Comparison of ENCODE assay signal across 11 mouse cellular contexts in genomic region chr1:132334178-132334801, GRCm38 (mm10). TPM values are rescaled to one million over a fixed set of nuclear protein-coding genes. Genes with fewer than 3 reads are reported as not detected.
DNase-seq lines count a peak whose midpoint lies in the region; ATAC-seq lines count a peak whose summit lies in the region.
"Had no signal": no experiment of that assay in that cellular context is flagged by ENCODE, and none has a peak within 500 bp of the region (broad histone marks: within the 10 kb centered on the region; RNA-seq: fewer than 3 reads in every experiment).

No protein-coding gene starts in this region.

- no peaks in the 10 kb centered on the region for H3K9me3 ChIP-seq in kidney, embryonic 15.5 days (replicated peaks)
- H3K9me3 ChIP-seq in embryonic facial prominence, embryonic 13.5 days = no peaks in the 10 kb centered on the region
- H3K9me3 ChIP-seq in intestine, embryonic 14.5 days (ENCODE audit: control insufficient read depth, low read length) = no peaks in the 10 kb centered on the region
- no peaks in the 10 kb centered on the region for H3K9me3 ChIP-seq in midbrain, embryonic 15.5 days
- H3K9me3 ChIP-seq: G1E had no signal

- H3K9ac ChIP-seq in kidney, embryonic 15.5 days = no peak overlapping the region
- H3K9ac ChIP-seq in embryonic facial prominence, embryonic 13.5 days = no peak overlapping the region
- no peak overlapping the region for H3K9ac ChIP-seq in intestine, embryonic 14.5 days (ENCODE audit: low read length)
- H3K9ac ChIP-seq in midbrain, embryonic 15.5 days = no peak overlapping the region

- H3K27ac ChIP-seq in kidney, embryonic 15.5 days = peak overlapping the region; percentile 83
- 0 out of 2 replicates have a peak overlapping the region, but pooled peaks have one; percentile 41 for H3K27ac ChIP-seq in embryonic facial prominence, embryonic 13.5 days
- 0 out of 2 replicates have a peak overlapping the region, but pooled peaks have one; percentile 0 for H3K27ac ChIP-seq in intestine, embryonic 14.5 days (ENCODE audit: low read depth)
- H3K27ac ChIP-seq in midbrain, embryonic 15.5 days = peak overlapping the region; percentile 55

- no peak overlapping the region for H3K4me2 ChIP-seq in kidney, embryonic 15.5 days
- no peak overlapping the region for H3K4me2 ChIP-seq in embryonic facial prominence, embryonic 13.5 days
- no peak overlapping the region for H3K4me2 ChIP-seq in intestine, embryonic 14.5 days (ENCODE audit: low read length)
- no peak overlapping the region for H3K4me2 ChIP-seq in midbrain, embryonic 15.5 days

- peak; percentile 30 for ATAC-seq in kidney, embryonic 15.5 days (replicated peaks; ENCODE audit: low FRiP score)
- ATAC-seq in embryonic facial prominence, embryonic 13.5 days (ENCODE audit: insufficient number of reproducible peaks, insufficient read depth, low FRiP score, low TSS enrichment, low read depth) = no peak
- ATAC-seq in intestine, embryonic 14.5 days (replicated peaks; ENCODE audit: low FRiP score, low TSS enrichment, low read depth) = no peak
- ATAC-seq in midbrain, embryonic 15.5 days (replicated peaks) = 0 out of 2 replicates have a peak, but pooled peaks have one; percentile 7
- ATAC-seq in activated CD4-positive, CD25-positive, alpha-beta regulatory T cell, adult 4 months = no peak
- ATAC-seq in monocyte, adult 5-6 weeks (replicated peaks; ENCODE audit: insufficient number of reproducible peaks, low FRiP score, low TSS enrichment, poor library complexity, severe bottlenecking) = no peak

- H3K36me3 ChIP-seq in kidney, embryonic 15.5 days = peaks cover 8% of the 10 kb centered on the region
- no peaks in the 10 kb centered on the region for H3K36me3 ChIP-seq in embryonic facial prominence, embryonic 13.5 days
- H3K36me3 ChIP-seq in intestine, embryonic 14.5 days (ENCODE audit: control insufficient read depth, insufficient read depth, low read length) = no peaks in the 10 kb centered on the region
- H3K36me3 ChIP-seq in midbrain, embryonic 15.5 days (replicated peaks) = 0 out of 2 replicates have a peak, but pooled peaks cover 3% of the 10 kb centered on the region
- H3K36me3 ChIP-seq: G1E had no signal

- H3K4me3 ChIP-seq in kidney, embryonic 15.5 days (replicated peaks) = no peak overlapping the region
- no peak overlapping the region for H3K4me3 ChIP-seq in embryonic facial prominence, embryonic 13.5 days
- H3K4me3 ChIP-seq in intestine, embryonic 14.5 days (ENCODE audit: low read depth, low read length) = no peak overlapping the region
- no peak overlapping the region for H3K4me3 ChIP-seq in midbrain, embryonic 15.5 days

- 0 out of 2 replicates have a peak, but pooled peaks cover 6% of the 10 kb centered on the region for H3K27me3 ChIP-seq in kidney, embryonic 15.5 days
- no peaks in the 10 kb centered on the region for H3K27me3 ChIP-seq in embryonic facial prominence, embryonic 13.5 days
- no peaks in the 10 kb centered on the region for H3K27me3 ChIP-seq in intestine, embryonic 14.5 days (replicated peaks; ENCODE audit: control insufficient read depth, insufficient read depth, low read length)
- no peaks in the 10 kb centered on the region for H3K27me3 ChIP-seq in midbrain, embryonic 15.5 days (replicated peaks)

- no peak for DNase-seq in kidney, postnatal 36 days
- DNase-seq in intestine, embryonic 14.5 days (ENCODE audit: low spot score) = no peak
- DNase-seq in retina, embryonic 14.5 days (ENCODE audit: low spot score) = no peak
- DNase-seq: cerebellum, adult 8-10 months had no signal

- WGBS in kidney, embryonic 15.5 days = 24% methylated on average over 6 of the region's 6 CpGs
- WGBS in embryonic facial prominence, embryonic 13.5 days = 26% methylated on average over 6 of the region's 6 CpGs
- WGBS in intestine, embryonic 14.5 days = 26% methylated on average over 6 of the region's 6 CpGs
- 12% methylated on average over 6 of the region's 6 CpGs for WGBS in midbrain, embryonic 15.5 days

- H3K4me1 ChIP-seq in kidney, embryonic 15.5 days = peaks cover 57% of the 10 kb centered on the region
- H3K4me1 ChIP-seq in embryonic facial prominence, embryonic 13.5 days = peaks cover 23% of the 10 kb centered on the region
- peaks cover 22% of the 10 kb centered on the region for H3K4me1 ChIP-seq in intestine, embryonic 14.5 days (replicated peaks; ENCODE audit: control insufficient read depth, insufficient read depth, low read length)
- peaks cover 42% of the 10 kb centered on the region for H3K4me1 ChIP-seq in midbrain, embryonic 15.5 days

RNA-seq across cellular contexts. Expression of gene Nuak2, which starts 18.4 kb away (rescaled TPM):
- 3.6 and 3.8 TPM in 2 replicates for polyA plus RNA-seq in kidney, embryonic 15.5 days (2015; fragmentation: Nextera tagmentation; extraction: Ambion mirVana)
- 2.2 and 4.4 TPM in 2 replicates for polyA plus RNA-seq in embryonic facial prominence, embryonic 13.5 days (2015; fragmentation: Nextera tagmentation; extraction: Ambion mirVana)
- polyA plus RNA-seq in intestine, embryonic 14.5 days (2014; fragmentation: Nextera tagmentation; extraction: Ambion mirVana) = 2.1 and 4.4 TPM in 2 replicates
- 26.1 and 27.9 TPM in 2 replicates for polyA plus RNA-seq in midbrain, embryonic 15.5 days (2015; fragmentation: Nextera tagmentation; extraction: Ambion mirVana)
- polyA plus RNA-seq in activated CD4-positive, CD25-positive, alpha-beta regulatory T cell, adult 4 months (2017; shearing (Covaris generic)) = 1 to 10 TPM; 2.0 TPM
- 59.8 to 114 TPM (median 79.4 TPM) in 3 replicates for total RNA-seq in monocyte, adult 5-6 weeks (2017)
- polyA plus RNA-seq: G1E had no signal

RNA-seq across cellular contexts. Expression of gene Klhdc8a, which starts 35.9 kb away (rescaled TPM):
- 1.2 and 1.6 TPM in 2 replicates for polyA plus RNA-seq in kidney, embryonic 15.5 days (2015; fragmentation: Nextera tagmentation; extraction: Ambion mirVana)
- polyA plus RNA-seq in embryonic facial prominence, embryonic 13.5 days (2015; fragmentation: Nextera tagmentation; extraction: Ambion mirVana) = 0.23 and 0.25 TPM in 2 replicates
- polyA plus RNA-seq in intestine, embryonic 14.5 days (2014; fragmentation: Nextera tagmentation; extraction: Ambion mirVana) = 0.19 and 0.22 TPM in 2 replicates
- 10.7 and 11.5 TPM in 2 replicates for polyA plus RNA-seq in midbrain, embryonic 15.5 days (2015; fragmentation: Nextera tagmentation; extraction: Ambion mirVana)
- not detected for polyA plus RNA-seq in activated CD4-positive, CD25-positive, alpha-beta regulatory T cell, adult 4 months (2017; shearing (Covaris generic))
- total RNA-seq in monocyte, adult 5-6 weeks (2017) = not detected in 3 replicates
- total RNA-seq: hematopoietic stem cell, adult 5-6 weeks had no signal
- polyA plus RNA-seq: G1E had no signal

RNA-seq across cellular contexts. Expression of gene Tmcc2, which starts 56.8 kb away (rescaled TPM):
- 11.9 and 15.5 TPM in 2 replicates for polyA plus RNA-seq in kidney, embryonic 15.5 days (2015; fragmentation: Nextera tagmentation; extraction: Ambion mirVana)
- 10.5 and 16.1 TPM in 2 replicates for polyA plus RNA-seq in embryonic facial prominence, embryonic 13.5 days (2015; fragmentation: Nextera tagmentation; extraction: Ambion mirVana)
- polyA plus RNA-seq in intestine, embryonic 14.5 days (2014; fragmentation: Nextera tagmentation; extraction: Ambion mirVana) = 6.4 and 7.8 TPM in 2 replicates
- 38.4 and 39.4 TPM in 2 replicates for polyA plus RNA-seq in midbrain, embryonic 15.5 days (2015; fragmentation: Nextera tagmentation; extraction: Ambion mirVana)
- polyA plus RNA-seq in activated CD4-positive, CD25-positive, alpha-beta regulatory T cell, adult 4 months (2017; shearing (Covaris generic)) = 1 to 10 TPM in 1 of 2 experiments, under 1 TPM in 1; 0.54 to 1.6 TPM
- 3.8 to 9.4 TPM (median 6.3 TPM) in 3 replicates for total RNA-seq in monocyte, adult 5-6 weeks (2017)

Comparison
In these comparisons a context has a peak if more than half of its experiments do, and no peak if none do; other contexts are left out.
1. ATAC-seq: peak in kidney, embryonic 15.5 days (single experiment) and midbrain, embryonic 15.5 days (single experiment); none in embryonic facial prominence, embryonic 13.5 days (single experiment), intestine, embryonic 14.5 days (single experiment), activated CD4-positive, CD25-positive, alpha-beta regulatory T cell, adult 4 months (single experiment) and monocyte, adult 5-6 weeks (single experiment).
2. H3K27ac ChIP-seq: peak in every context shown above with its lines; median percentile 83 in kidney, embryonic 15.5 days; 55 in midbrain, embryonic 15.5 days; 41 in embryonic facial prominence, embryonic 13.5 days; 0 in intestine, embryonic 14.5 days.